Comparison of ENCODE assay signal across 19 mouse cellular contexts in the genomic region with DNA sequence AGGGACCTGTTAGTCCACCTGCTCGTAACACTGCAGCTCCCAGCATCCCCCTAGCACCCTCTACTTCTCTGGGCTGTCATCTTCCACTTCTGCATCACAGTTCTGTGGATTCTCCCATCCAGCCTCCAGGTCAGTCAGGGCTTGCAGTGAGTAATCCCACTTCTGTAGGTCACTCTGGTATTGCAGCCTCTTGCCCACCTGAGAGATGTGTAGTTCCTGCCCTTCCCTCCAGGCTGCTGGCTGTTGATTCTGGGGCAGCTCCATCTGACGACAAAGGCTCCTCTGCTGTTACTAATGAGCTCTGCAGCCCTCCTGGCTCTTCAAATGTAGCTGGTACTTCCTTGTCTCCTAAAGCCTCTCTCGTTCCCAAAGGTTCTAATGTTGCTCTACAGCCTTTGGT. TPM values are rescaled to one million over a fixed set of nuclear protein-coding genes. Genes with fewer than 3 reads are reported as not detected.
A peak's percentile ranks its signal among the peaks of the same experiment; 100 is the strongest.
DNase-seq lines count a peak whose midpoint lies in the region; ATAC-seq and TF ChIP-seq lines count a peak whose summit lies in the region.
"Had no signal": no experiment of that assay in that cellular context is flagged by ENCODE, and none has a peak within 500 bp of the region (broad histone marks: within the 10 kb centered on the region; RNA-seq: fewer than 3 reads in every experiment).

No protein-coding gene starts in this region.

- no peak for DNase-seq in gastrocnemius, adult 2 months
- no peak for DNase-seq in gastrocnemius, postnatal 4 days (ENCODE audit: low spot score in 2 of 2)
- no peak for DNase-seq in embryo, embryonic 11 days
- DNase-seq in forebrain, embryonic 10.5 days (ENCODE audit: extremely low spot score, low spot score), result no peak
- DNase-seq: B cell, adult 2 months; cerebellum, postnatal 36 days; gastrocnemius, postnatal 36 days had no signal

- H3K4me1 ChIP-seq in intestine, postnatal 0 days (replicated peaks; ENCODE audit: control insufficient read depth, insufficient read depth, low read length), result peaks cover 4% of the 10 kb centered on the region; the same call in 1 of the 2 replicates
- H3K4me1 ChIP-seq in intestine, embryonic 16.5 days (ENCODE audit: control insufficient read depth, insufficient read depth, low read length), result peaks cover 34% of the 10 kb centered on the region
- H3K4me1 ChIP-seq in E14TG2a.4 (replicated peaks; ENCODE audit: low read depth, low read length), result peaks cover 80% of the 10 kb centered on the region
- H3K4me1 ChIP-seq in liver, embryonic 15.5 days (replicated peaks), result peaks cover 69% of the 10 kb centered on the region
- H3K4me1 ChIP-seq in forebrain, embryonic 10.5 days, result peaks cover 71% of the 10 kb centered on the region

- H3K27me3 ChIP-seq in intestine, postnatal 0 days (replicated peaks; ENCODE audit: control insufficient read depth, insufficient read depth, low read length), result no peaks in the 10 kb centered on the region
- no peaks in the 10 kb centered on the region for H3K27me3 ChIP-seq in intestine, embryonic 16.5 days (replicated peaks; ENCODE audit: control insufficient read depth, insufficient read depth, low read length)
- no peaks in the 10 kb centered on the region for H3K27me3 ChIP-seq in E14TG2a.4 (ENCODE audit: insufficient read depth, low read length)
- H3K27me3 ChIP-seq in liver, embryonic 15.5 days, result no peaks in the 10 kb centered on the region
- no peaks in the 10 kb centered on the region for H3K27me3 ChIP-seq in forebrain, embryonic 10.5 days (ENCODE audit: poor library complexity, severe bottlenecking)
- H3K27me3 ChIP-seq: hindbrain, embryonic 15.5 days; kidney, embryonic 15.5 days; lung, embryonic 15.5 days had no signal

- peak overlapping the region; percentile 85 for H3K4me3 ChIP-seq in gastrocnemius, adult 2 months
- H3K4me3 ChIP-seq in intestine, postnatal 0 days (ENCODE audit: low read depth, low read length), result no peak overlapping the region
- H3K4me3 ChIP-seq in intestine, embryonic 16.5 days (ENCODE audit: low read length), result no peak overlapping the region
- H3K4me3 ChIP-seq in E14TG2a.4 (replicated peaks; ENCODE audit: low read length), result peak overlapping the region; percentile 99
- no peak overlapping the region for H3K4me3 ChIP-seq in liver, embryonic 15.5 days (replicated peaks)
- H3K4me3 ChIP-seq in forebrain, embryonic 10.5 days, result no peak overlapping the region
- H3K4me3 ChIP-seq: hindbrain, embryonic 15.5 days; kidney, embryonic 15.5 days; lung, embryonic 15.5 days had no signal

- TF ChIP-seq CTCF in gastrocnemius, adult 2 months (IDR thresholded peaks at IDR 0.05), result peak; percentile 9; the same call in 1 of the 2 replicates
- no peak for TF ChIP-seq CTCF in intestine, postnatal 0 days (IDR thresholded peaks at IDR 0.05; ENCODE audit: low read depth)
- no peak for TF ChIP-seq CTCF in E14TG2a.4 (conservative IDR thresholded peaks at IDR 0.05; ENCODE audit: low read length)

- peak overlapping the region; percentile 99 for H3K27ac ChIP-seq in gastrocnemius, adult 2 months
- 0 out of 2 replicates have a peak overlapping the region, but pooled peaks have one; percentile 21 for H3K27ac ChIP-seq in intestine, postnatal 0 days (ENCODE audit: low read depth, low read length)
- no peak overlapping the region for H3K27ac ChIP-seq in intestine, embryonic 16.5 days (ENCODE audit: low read length)
- H3K27ac ChIP-seq in liver, embryonic 15.5 days (replicated peaks), result peak overlapping the region; percentile 74; the same call in 1 of the 2 replicates
- no peak overlapping the region for H3K27ac ChIP-seq in forebrain, embryonic 10.5 days
- H3K27ac ChIP-seq: hindbrain, embryonic 15.5 days; kidney, embryonic 15.5 days; lung, embryonic 15.5 days had no signal

- H3K36me3 ChIP-seq in intestine, postnatal 0 days (ENCODE audit: control insufficient read depth, insufficient read depth), result peaks cover 45% of the 10 kb centered on the region
- H3K36me3 ChIP-seq in intestine, embryonic 16.5 days (ENCODE audit: control insufficient read depth, insufficient read depth, low read length), result peaks cover 27% of the 10 kb centered on the region
- H3K36me3 ChIP-seq in E14TG2a.4 (ENCODE audit: insufficient read depth, low read length), result peaks cover 86% of the 10 kb centered on the region
- H3K36me3 ChIP-seq in liver, embryonic 15.5 days (replicated peaks), result peaks cover 69% of the 10 kb centered on the region
- peaks cover 82% of the 10 kb centered on the region for H3K36me3 ChIP-seq in forebrain, embryonic 10.5 days (replicated peaks)

- intact Hi-C loops in gastrocnemius, adult 2 months (cut with DNase I), result loop anchor here (5.0 to 10.0 kb wide), 2 partner anchors 42 to 885 kb away; partner anchors contain the start of genes Atp5b, Bloc1s1 and Rdh5

- H3K4me2 ChIP-seq in intestine, postnatal 0 days (replicated peaks; ENCODE audit: low read depth), result no peak overlapping the region
- no peak overlapping the region for H3K4me2 ChIP-seq in intestine, embryonic 16.5 days (ENCODE audit: low read depth, low read length)
- peak overlapping the region; percentile 76 for H3K4me2 ChIP-seq in liver, embryonic 15.5 days
- H3K4me2 ChIP-seq: hindbrain, embryonic 15.5 days; lung, embryonic 15.5 days had no signal

- no peak overlapping the region; the same call in 1 of the 2 replicates for H3K9ac ChIP-seq in intestine, postnatal 0 days (ENCODE audit: low read depth, low read length)
- H3K9ac ChIP-seq in intestine, embryonic 16.5 days (ENCODE audit: low read depth, low read length), result no peak overlapping the region
- H3K9ac ChIP-seq in liver, embryonic 15.5 days, result peak overlapping the region; percentile 41; the same call in 1 of the 2 replicates
- H3K9ac ChIP-seq: hindbrain, embryonic 15.5 days; kidney, embryonic 15.5 days; lung, embryonic 15.5 days had no signal

- no peak for ATAC-seq in intestine, postnatal 0 days
- ATAC-seq in intestine, embryonic 16.5 days, result no peak
- ATAC-seq in liver, embryonic 15.5 days (ENCODE audit: insufficient read depth), result no peak

- 49% methylated on average over 3 of the region's 3 CpGs for WGBS in intestine, postnatal 0 days
- 65% methylated on average over 3 of the region's 3 CpGs for WGBS in intestine, embryonic 16.5 days
- 72% methylated on average over 3 of the region's 3 CpGs for WGBS in liver, embryonic 15.5 days (ENCODE audit: insufficient replicate concordance)
- WGBS in forebrain, embryonic 10.5 days, result 77% methylated on average over 3 of the region's 3 CpGs

- H3K9me3 ChIP-seq in intestine, postnatal 0 days (ENCODE audit: control insufficient read depth), result no peaks in the 10 kb centered on the region
- no peaks in the 10 kb centered on the region for H3K9me3 ChIP-seq in intestine, embryonic 16.5 days (ENCODE audit: control insufficient read depth, low read length)
- no peaks in the 10 kb centered on the region for H3K9me3 ChIP-seq in E14TG2a.4 (ENCODE audit: low read length)
- H3K9me3 ChIP-seq in liver, embryonic 15.5 days (replicated peaks), result no peaks in the 10 kb centered on the region
- H3K9me3 ChIP-seq in forebrain, embryonic 10.5 days, result no peaks in the 10 kb centered on the region
- H3K9me3 ChIP-seq: G1E; hindbrain, embryonic 15.5 days; kidney, embryonic 15.5 days; lung, embryonic 15.5 days had no signal

RNA-seq across cellular contexts. Expression of gene Naca, which starts 4.5 kb away (rescaled TPM):
- total RNA-seq in gastrocnemius, adult 2 months (2021), result 100 to 1,000 TPM; 385 to 418 TPM
- 100 to 1,000 TPM; 673 TPM for total RNA-seq in gastrocnemius, postnatal 4 days (2021)
- polyA plus RNA-seq in intestine, postnatal 0 days (2015; fragmentation: Nextera tagmentation; extraction: Ambion mirVana), result 511 and 531 TPM in 2 replicates
- 686 and 732 TPM in 2 replicates for polyA plus RNA-seq in intestine, embryonic 16.5 days (2015; fragmentation: Nextera tagmentation; extraction: Ambion mirVana)
- 312 and 355 TPM in 2 replicates for polyA plus RNA-seq in liver, embryonic 15.5 days (2015; fragmentation: Nextera tagmentation; extraction: Ambion mirVana)
- polyA plus RNA-seq in forebrain, embryonic 10.5 days (2016; fragmentation: Nextera tagmentation; extraction: Ambion mirVana), result 930 and 977 TPM in 2 replicates

RNA-seq across cellular contexts. Expression of gene Ptges3, which starts 18.9 kb away (rescaled TPM):
- total RNA-seq in gastrocnemius, adult 2 months (2021), result 10 to 100 TPM; 75.4 to 81.3 TPM
- 100 to 1,000 TPM; 108 to 110 TPM for total RNA-seq in gastrocnemius, postnatal 4 days (2021)
- 264 and 269 TPM in 2 replicates for polyA plus RNA-seq in intestine, postnatal 0 days (2015; fragmentation: Nextera tagmentation; extraction: Ambion mirVana)
- polyA plus RNA-seq in intestine, embryonic 16.5 days (2015; fragmentation: Nextera tagmentation; extraction: Ambion mirVana), result 371 and 401 TPM in 2 replicates
- 188 and 217 TPM in 2 replicates for polyA plus RNA-seq in liver, embryonic 15.5 days (2015; fragmentation: Nextera tagmentation; extraction: Ambion mirVana)
- polyA plus RNA-seq in forebrain, embryonic 10.5 days (2016; fragmentation: Nextera tagmentation; extraction: Ambion mirVana), result 733 and 767 TPM in 2 replicates

RNA-seq across cellular contexts. Expression of gene Prim1, which starts 24.9 kb away (rescaled TPM):
- under 1 TPM; 0.61 to 0.95 TPM for total RNA-seq in gastrocnemius, adult 2 months (2021)
- 10 to 100 TPM; 15.4 to 15.5 TPM for total RNA-seq in gastrocnemius, postnatal 4 days (2021)
- 18.7 and 22.1 TPM in 2 replicates for polyA plus RNA-seq in intestine, postnatal 0 days (2015; fragmentation: Nextera tagmentation; extraction: Ambion mirVana)
- 56.3 and 66.1 TPM in 2 replicates for polyA plus RNA-seq in intestine, embryonic 16.5 days (2015; fragmentation: Nextera tagmentation; extraction: Ambion mirVana)
- polyA plus RNA-seq in liver, embryonic 15.5 days (2015; fragmentation: Nextera tagmentation; extraction: Ambion mirVana), result 66.9 and 69.3 TPM in 2 replicates
- polyA plus RNA-seq in forebrain, embryonic 10.5 days (2016; fragmentation: Nextera tagmentation; extraction: Ambion mirVana), result 123 TPM in 2 replicates

RNA-seq across cellular contexts. Expression of gene Hsd17b6, which starts 32.4 kb away (rescaled TPM):
- not detected for total RNA-seq in gastrocnemius, adult 2 months (2021)
- total RNA-seq in gastrocnemius, postnatal 4 days (2021), result under 1 TPM in 1 of 2 experiments, not detected in 1; 0.44 TPM
- polyA plus RNA-seq in intestine, postnatal 0 days (2015; fragmentation: Nextera tagmentation; extraction: Ambion mirVana), result 0.74 and 0.86 TPM in 2 replicates
- polyA plus RNA-seq in intestine, embryonic 16.5 days (2015; fragmentation: Nextera tagmentation; extraction: Ambion mirVana), result 0.22 and 0.76 TPM in 2 replicates
- polyA plus RNA-seq in liver, embryonic 15.5 days (2015; fragmentation: Nextera tagmentation; extraction: Ambion mirVana), result 0.09 and 0.13 TPM in 2 replicates
- not detected in 2 replicates for polyA plus RNA-seq in forebrain, embryonic 10.5 days (2016; fragmentation: Nextera tagmentation; extraction: Ambion mirVana)
- total RNA-seq: gastrocnemius, postnatal 36 days; left cerebral cortex, postnatal 36 days; megakaryocyte progenitor cell, adult 5-6 weeks; monocyte, adult 5-6 weeks had no signal
- polyA plus RNA-seq: G1E; hindbrain, embryonic 15.5 days; kidney, embryonic 15.5 days; lung, embryonic 15.5 days; testis, adult 2 months had no signal

RNA-seq across cellular contexts. Expression of gene Atp5b, which starts 43.2 kb away (rescaled TPM):
- total RNA-seq in gastrocnemius, adult 2 months (2021), result 1,000 to 10,000 TPM; 3,225 to 4,497 TPM
- total RNA-seq in gastrocnemius, postnatal 4 days (2021), result 1,000 to 10,000 TPM; 3,386 to 3,414 TPM
- polyA plus RNA-seq in intestine, postnatal 0 days (2015; fragmentation: Nextera tagmentation; extraction: Ambion mirVana), result 2,460 and 2,644 TPM in 2 replicates
- polyA plus RNA-seq in intestine, embryonic 16.5 days (2015; fragmentation: Nextera tagmentation; extraction: Ambion mirVana), result 3,551 and 3,599 TPM in 2 replicates
- polyA plus RNA-seq in liver, embryonic 15.5 days (2015; fragmentation: Nextera tagmentation; extraction: Ambion mirVana), result 1,834 and 1,894 TPM in 2 replicates
- polyA plus RNA-seq in forebrain, embryonic 10.5 days (2016; fragmentation: Nextera tagmentation; extraction: Ambion mirVana), result 2,314 and 2,329 TPM in 2 replicates

Comparison
In these comparisons a context has a peak if more than half of its experiments do, and no peak if none do; other contexts are left out.
1. H3K27ac ChIP-seq: peak in gastrocnemius, adult 2 months (single experiment), intestine, postnatal 0 days (single experiment) and liver, embryonic 15.5 days (single experiment); none in intestine, embryonic 16.5 days (single experiment) and forebrain, embryonic 10.5 days (single experiment).
2. H3K4me3 ChIP-seq: peak in gastrocnemius, adult 2 months (single experiment) and E14TG2a.4 (single experiment); none in intestine, postnatal 0 days (single experiment), intestine, embryonic 16.5 days (single experiment), liver, embryonic 15.5 days (single experiment) and forebrain, embryonic 10.5 days (single experiment).